Mouse (Mus musculus) heart, adult 9 months (tissue): ENCODE results near the gene Ccdc158.

ENCODE experiments used
- DNase-seq, 2 experiments: peaks; one replicate each; pipeline ENCODE4 v3.0.0; 2022; ENCODE audit warnings: low spot score in 2 of 2

Ccdc158 gene

DNA sequence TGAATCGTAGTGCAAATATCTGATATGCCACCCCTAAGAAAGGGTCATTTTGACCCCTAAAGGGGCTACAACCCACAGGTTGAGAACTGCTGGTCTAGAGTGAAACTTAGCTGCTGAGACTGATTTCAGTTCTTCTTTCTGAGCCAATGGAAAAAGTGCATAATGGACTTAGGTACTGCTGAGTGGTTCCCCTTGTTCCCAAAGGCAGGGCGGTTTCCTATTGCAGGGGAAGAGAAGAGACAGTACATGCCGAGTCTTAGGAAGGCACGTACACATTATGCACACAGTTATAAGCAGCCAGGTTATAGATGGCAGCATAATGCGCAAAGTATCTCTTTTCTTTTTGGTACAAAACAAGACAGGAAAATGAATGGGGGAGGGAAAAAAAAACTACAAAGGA, 13.1 kb upstream of the Ccdc158 start:
- no peak for DNase-seq

DNA sequence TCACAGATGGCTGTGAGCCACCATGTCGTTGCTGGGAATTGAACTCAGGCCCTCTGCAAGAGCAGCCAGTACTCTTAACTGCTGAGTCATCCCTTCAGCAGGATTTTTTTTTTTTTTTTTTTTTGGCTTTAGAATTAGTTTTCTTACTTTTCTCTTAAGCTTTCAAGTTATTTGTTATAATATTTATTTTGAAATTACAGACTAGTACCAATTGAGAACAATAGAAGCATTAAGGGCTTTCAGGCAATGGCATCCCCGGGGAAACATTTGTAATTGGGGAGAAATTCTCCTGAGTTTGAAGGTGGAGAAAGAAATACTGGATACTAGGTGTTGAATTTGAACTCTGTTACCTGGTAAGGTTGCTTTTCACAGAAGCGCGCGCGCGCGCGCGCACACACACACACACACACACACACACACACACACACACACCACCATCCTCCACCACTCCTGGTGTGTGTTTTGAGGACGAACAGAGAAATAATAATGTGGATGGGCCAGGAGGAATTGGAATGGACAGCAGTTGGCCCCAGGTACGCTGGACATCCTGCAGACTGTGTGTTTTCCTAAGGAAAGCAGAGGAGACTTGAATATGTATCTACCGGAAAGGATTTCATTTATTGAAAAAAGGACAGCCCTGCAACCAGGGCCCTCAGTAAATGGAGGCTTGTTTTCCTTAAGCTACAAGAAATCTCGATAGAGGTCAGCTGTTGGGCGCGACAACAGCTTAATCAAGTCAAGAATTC, 9.8 kb upstream of the Ccdc158 start:
- DNase-seq: no peak

DNA sequence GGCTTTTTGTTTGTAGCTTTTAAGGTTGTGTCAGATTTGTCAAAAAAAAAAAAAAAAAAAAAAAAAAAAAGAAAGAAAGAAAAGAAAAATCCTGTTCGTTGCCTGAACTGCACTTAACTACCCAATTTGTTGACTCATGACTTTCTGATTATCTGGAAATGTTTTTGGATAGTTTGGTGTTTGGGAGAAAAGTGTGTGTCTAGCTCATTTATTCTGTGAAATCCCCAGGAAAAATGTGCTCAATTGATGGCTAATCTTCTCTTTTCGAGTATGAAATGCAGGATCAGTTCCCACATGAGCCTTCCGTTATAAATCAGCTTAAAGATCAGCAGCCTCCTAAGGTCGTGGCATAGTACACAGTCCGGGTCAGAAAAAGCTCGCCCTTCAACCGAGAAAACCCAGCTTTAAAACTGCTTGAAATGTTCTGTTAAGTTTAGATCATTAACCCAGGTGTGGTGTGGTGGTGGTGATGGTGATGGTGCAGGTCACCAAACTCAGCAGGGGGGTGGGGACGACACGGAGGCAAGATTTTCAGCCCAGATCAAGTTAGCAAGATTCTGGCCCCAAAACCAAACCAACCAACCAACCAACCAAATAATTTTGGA, 8.9 kb upstream of the Ccdc158 start:
- DNase-seq: no peak

DNA sequence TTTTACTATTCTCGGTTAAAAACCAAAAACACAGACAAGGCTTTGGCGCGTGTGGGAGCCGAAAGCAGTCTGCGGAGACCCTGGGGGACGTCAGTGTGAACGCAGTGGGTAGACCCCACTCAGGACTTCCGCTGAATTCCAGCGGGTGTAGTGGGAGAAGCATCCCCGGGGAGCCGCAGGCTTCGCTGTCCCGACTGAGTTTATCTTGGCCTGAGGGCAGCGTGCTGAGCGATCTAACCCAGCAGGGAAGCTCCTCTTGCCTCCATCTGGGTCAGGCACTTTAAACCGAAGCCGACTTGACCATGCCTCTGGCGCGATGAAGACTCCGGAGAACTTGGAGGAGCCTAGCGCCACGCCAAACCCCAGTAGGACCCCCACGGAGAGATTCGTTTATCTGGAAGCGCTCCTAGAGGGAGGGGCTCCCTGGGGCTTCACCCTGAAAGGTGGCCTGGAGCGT, 8.3 kb upstream of the Ccdc158 start, which contains the start of gene Shroom3:
Shroom3 (plus strand) TSS at position 85 of the 457 bp plus-strand sequence.
- no peak for DNase-seq

DNA sequence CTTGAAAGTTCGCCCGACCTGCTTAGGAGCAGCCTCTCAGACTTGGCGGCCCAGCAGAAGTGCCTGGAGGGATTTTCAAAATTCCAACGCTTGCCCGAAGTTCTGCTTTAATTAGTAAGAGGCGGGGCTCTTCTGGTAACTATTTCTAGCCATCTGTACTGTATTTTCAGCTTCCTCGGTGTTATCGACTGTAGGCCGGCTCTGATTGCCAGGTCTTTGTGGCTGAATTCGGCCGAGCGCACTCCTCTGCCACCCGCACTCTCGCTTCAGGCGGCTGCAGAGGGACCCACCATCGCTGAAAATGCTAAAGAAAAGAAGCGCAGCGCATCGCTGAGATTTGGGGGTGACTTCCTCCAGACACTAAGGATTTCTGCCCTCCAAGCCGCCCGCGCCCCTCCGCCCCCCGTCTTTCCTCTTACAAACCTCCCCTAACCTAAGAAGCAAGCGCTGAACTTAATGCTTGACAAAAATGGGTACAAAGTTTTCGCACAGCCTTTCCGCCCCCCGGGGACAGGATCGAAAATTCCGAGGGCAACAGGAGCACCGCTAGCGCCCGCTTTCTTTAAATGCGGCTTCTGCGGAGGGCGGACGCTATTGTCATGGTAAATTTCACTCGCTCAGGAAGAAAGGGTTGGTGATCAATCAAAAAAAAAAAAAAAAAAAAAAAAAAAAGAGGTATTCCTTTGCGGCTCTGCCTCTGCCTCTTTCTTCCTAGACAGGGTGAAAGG, 7.7 kb upstream of the Ccdc158 start:
- peak in 1 of 2 experiments; percentile 18 for DNase-seq

DNA sequence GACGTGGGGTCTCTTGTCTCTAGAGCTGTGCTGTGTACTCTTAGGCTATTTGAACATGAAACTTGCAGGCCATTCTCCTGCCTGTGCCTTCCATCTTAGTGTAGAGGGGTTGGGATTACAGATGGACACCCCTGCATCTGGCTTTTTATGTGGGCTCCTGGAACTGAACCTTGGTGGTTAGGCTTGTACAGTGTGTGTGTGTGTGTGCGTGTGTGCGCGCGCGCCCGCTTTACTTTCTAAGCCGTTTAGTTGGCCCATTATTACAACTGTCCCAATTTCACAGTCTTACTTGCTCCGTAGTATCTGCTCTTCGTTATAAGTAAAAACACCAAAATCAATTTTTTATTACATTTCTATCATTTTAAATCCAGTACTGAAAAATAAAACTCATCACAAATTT, 6.8 kb upstream of the Ccdc158 start:
- no peak for DNase-seq

DNA sequence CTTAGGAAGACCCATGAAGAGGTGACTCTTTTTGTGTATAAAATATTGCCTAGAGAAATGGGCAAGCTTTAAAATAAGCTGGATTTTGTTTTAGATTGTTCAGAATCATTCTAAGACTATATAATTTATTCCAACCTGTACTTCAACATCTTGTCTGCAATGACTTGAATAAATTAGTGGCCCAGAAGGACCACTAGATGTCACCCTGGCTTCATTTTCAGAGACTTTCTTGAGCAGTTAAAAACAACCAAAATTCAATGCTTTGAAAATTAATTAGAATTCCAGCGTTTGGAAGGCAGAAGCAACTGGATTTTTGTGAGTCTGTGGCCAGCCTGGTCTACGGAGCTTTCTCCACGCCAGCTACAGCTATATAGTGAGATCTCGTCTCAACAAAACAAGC, 4.4 kb upstream of the Ccdc158 start:
- DNase-seq: peak in 1 of 2 experiments; percentile 27

DNA sequence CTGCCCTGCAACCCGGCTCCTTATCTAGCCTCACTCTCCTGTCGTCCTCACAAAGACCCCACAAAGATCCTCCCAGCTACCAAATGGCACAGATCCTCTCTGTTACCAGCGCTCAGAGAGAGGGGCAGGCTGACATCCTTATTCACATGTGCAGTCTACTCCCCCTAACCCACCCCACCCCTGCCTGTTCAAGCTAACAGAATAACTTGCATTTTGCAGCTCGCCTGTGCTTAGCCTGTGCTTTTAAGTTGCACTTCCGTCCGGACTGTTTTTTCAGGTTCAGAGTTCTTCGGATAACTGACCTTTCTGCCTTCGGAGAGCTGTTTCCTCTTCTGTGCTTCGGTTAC, 476 bp upstream of the Ccdc158 start:
- DNase-seq: no peak

DNA sequence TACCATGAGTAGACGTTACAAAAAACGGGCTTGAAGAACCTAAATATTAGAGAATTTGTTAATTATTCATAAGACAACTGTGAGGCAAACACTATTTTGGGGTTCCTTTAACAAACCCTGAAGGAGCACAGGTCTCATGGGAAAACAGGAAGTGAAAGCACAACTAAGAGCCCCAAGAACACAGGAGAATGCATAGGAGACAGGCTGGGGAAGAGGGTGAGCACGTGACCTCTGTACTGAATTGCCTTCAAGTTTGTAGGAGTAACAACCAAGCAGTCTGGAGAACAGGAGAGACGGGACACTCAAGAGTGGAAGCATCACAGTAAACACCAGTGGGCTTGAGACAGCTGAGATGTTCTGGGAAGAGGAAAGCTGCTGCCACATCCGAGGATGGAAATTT, 8.2 kb downstream of the Ccdc158 start:
- DNase-seq: no peak

DNA sequence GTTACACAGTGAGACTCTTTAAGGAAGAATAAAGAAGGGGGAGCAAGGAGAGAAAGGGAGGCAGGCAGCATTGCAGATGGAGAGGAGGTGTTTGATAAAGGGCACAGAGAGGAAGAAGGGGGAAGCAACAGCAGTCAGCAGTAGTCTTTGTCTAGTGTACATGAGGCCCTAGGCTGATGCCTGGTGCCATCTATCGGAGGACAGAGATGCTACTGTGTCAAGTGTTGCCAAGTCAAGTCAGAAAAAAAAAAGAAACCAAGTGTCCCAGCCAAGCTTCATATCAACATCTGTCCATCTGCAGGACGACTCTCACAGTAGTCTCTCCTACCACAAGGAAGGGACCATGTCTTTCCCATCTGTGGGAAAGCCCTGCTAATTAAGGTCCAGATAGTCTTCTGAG, 10.8 kb downstream of the Ccdc158 start:
- no peak for DNase-seq

DNA sequence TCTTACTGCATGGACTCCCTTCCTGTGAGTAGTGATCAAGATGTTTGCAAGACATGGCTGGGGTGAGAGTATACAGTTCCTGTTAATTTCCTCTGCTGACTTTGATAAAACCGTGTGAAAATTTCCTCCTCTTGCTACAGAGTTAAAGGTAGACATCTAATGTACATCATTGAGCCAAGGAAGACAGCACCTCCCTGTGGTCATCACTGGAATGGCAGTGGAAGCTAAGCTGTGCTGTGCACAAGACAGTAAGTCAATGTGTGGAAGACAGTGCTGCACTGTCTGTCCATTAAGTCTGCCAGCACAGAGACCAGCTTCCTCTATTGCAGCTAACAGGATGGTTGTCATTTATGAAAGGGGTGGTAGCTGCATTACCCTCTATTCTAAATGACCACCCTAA, 18.8 kb downstream of the Ccdc158 start:
- DNase-seq: peak in 1 of 2 experiments; percentile 56

DNA sequence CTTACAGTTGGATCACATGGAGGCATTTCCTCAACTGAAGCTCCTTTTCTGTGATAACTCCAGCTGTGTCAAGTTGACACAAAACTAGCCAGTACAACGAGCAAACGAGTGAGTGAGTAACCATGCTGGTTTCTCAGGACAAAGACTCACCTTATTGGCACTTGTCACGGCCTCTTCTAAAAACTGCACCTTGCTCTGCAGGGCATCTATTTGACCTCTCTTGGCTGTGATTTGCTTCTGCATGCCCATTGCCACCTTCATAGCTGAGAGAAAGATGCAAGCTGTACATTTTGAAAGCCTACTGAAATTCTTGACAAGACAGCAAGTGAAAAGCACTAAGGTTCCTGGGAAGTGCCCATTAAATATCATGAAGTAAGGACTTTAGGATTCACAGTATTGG, 34.2 kb downstream of the Ccdc158 start:
- no peak for DNase-seq

DNA sequence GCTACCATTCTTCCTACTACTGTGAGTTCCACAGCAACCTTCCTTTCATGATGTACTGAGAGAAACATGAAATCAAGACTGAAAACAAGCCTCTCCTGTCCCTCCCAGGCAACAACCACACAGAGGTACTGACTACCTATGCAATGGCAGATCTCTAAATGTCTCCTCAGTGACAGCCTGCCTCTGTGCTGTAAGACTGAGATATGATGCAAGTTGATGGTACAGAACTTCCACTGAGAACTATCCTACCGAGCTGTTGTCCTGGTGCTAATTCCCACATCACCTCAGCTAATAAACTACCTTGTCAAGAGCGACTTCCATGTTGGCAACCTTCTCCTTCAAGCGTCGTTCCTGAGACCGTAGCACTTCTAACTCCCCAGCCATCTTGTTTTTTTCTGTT, 39.2 kb downstream of the Ccdc158 start:
- DNase-seq: no peak

DNA sequence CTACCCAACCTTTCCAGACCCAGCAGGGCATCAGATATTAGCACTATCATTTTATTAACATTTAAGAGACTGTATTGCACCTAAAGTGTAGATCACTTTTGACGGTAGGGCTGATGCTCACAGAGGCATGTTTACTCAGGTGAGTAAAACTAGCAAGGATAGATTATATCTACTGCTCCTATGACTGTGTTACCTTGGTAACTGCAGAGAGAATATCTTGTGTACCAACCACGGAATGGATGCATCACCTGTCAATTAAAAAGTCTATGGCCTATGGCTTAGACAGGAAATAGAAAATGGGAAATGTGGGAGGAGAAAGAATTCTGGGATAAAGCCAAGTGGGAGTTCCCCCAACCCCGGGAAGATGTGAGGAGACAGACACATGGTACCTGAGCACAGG, 40.2 kb downstream of the Ccdc158 start:
- no peak for DNase-seq

DNA sequence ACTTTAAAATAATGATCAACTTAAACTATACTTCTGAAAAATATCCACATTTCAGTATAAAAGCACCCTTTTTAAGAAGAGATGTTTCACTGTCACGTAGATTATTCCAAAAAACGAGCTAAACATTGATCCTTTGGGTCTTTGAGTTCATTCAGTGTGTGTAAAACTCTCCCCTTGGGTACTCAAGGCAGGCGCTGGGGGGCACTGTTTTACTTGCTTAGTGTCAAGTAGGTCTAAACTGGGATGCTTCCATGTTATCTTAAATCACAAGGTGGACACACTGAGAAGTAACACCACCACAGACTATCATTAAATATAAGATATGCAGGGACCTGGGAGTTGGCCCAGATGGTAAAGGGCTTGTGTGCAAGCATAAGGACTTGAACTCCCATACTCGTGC, 41.5 kb downstream of the Ccdc158 start:
- DNase-seq: no peak

DNA sequence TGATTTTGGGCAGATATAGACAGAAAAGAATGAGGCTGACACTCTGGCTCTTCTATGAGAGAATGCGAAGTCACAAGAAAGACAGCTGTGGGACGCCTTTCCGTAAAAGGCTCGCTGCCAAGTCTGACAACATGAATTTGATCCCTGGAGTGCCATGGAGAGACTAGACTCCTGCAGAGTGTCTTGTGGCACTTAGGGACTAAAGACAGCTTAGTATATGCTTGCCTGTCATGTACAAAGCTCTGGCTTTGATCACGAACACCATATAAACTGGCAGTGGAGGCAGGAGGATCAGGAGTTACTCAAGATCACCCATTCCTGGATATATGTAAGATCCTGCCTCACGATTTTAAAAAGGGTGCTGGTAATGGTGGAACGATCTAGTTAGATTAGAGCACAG, 47.2 kb downstream of the Ccdc158 start:
- no peak for DNase-seq

DNA sequence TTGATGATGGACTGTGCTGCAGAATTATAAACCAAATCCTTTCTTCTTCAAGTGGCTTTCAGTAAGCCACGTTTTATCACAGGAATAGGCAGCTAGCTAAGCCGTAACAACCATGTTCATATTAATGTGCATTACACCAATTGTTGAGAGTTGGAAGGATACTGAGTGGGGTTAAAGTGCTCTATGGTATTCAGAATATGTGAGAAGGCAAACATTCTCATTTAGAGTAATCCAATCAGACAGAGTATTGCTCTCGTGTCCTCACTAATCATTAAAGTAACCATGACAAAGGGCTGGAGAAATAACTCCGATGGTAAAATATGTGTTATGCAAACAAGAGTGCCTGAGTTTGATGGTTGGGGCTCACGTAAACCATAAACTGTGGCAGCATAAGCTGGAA, 53.2 kb downstream of the Ccdc158 start:
- no peak for DNase-seq

DNA sequence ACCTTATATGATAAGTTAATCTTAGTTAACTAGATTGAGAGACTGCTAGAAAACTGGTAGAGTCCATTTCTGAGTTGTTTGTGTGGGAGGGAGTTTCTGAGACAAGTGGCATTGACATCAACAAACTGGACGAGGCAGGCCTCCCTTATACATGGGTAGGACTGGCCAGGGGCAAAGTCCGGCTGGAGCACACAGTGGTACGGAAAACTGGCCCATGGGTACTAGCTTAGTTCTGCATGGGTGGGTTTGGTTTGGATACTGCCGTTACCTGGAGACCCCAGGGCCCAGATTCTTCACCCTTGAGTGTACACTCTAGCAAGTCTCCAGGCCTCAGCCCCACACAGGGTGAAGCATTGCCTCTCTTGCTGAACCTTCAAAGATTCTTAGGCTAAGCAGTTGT, 62.3 kb downstream of the Ccdc158 start:
- no peak for DNase-seq

DNA sequence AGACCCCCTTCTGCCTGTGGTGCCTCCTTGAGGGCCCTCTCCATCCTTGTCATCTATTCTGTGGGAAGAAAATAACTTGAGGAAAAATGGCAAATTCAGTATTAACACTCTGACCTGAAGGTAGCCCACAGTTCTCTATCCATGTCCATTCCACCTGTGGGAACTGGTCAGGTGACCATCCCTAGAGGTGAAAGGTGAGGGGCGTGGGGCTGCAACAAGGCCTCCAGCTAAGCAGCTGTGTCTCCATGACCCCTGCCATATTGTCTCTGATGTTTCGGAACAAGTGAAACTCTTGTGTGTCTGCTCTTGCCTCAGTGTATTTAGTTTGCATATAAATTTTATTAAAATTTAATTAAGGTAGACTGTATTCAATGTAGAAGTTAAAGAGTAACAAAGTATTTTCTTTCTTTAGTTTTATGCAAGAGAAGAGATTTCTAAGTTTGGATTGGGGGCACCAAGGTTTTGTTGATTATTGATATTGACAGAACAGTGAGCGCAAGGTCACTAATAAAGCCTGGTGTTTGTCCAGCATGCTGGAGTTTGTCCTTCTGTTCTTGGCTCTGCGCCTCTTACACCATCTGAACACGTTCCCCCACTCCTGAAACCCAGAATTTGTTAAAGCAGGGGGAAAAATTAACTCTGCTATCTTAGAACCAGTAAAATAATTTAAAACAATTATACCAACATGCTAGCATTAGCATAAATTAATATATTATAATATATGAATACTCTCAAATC, 67.4 kb downstream of the Ccdc158 start:
- no peak for DNase-seq

DNA sequence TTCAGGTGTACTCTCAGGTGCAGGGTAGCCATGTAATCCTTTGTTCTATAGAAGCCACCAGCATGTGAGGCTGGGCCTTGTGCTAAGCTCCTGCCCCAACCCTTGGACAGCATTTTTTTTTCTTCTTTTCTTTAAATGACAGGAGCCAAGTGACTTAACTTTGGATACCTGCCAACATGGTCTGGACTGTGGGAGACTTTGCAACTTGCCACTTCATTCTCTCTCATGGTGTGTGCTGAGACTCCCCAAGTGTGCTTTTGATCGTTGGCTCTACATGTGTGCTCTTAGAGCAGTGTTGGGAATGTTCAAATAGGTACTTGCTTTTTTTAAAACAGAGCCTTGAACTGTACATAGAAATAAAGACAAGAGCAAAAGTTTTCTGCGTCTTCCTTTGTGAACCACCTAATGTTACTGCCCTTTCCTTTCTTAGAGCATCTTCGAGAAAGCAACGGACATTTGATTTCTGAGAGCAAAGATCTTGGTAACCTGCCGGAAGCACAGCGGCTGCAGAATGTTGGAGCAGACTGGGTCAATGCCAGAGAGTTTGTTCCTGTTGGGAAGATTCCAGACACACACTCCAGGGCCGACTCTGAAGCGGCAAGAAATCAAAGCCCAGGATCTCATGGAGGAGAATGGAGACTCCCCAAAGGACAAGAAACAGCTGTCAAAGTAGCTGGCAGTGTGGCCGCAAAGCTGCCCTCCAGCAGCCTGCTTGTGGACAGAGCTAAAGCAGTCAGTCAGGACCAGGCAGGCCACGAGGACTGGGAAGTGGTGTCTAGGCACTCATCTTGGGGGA, 70.4 kb downstream of the Ccdc158 start:
- DNase-seq: peak; percentile 15 to 35
